Comparison of ENCODE assay signal across 25 mouse cellular contexts in genomic region chrX:93915548-93915947, GRCm38 (mm10). TPM values are rescaled to one million over a fixed set of nuclear protein-coding genes. Genes with fewer than 3 reads are reported as not detected.
DNase-seq lines count a peak whose midpoint lies in the region; ATAC-seq and TF ChIP-seq lines count a peak whose summit lies in the region.
"Had no signal": no experiment of that assay in that cellular context is flagged by ENCODE, and none has a peak within 500 bp of the region (broad histone marks: within the 10 kb centered on the region; RNA-seq: fewer than 3 reads in every experiment).

No protein-coding gene starts in this region.

- peaks cover 9 to 18% of the 10 kb centered on the region in 2 experiments for H3K4me1 ChIP-seq in CH12.LX (ENCODE audit: control insufficient read depth in 1 of 2, insufficient read depth in 2 of 2)
- no peaks in the 10 kb centered on the region for H3K4me1 ChIP-seq in intestine, embryonic 14.5 days (replicated peaks; ENCODE audit: control insufficient read depth, insufficient read depth, low read length)
- H3K4me1 ChIP-seq in liver, embryonic 14.5 days (replicated peaks; ENCODE audit: control insufficient read depth in 2 of 2, insufficient read depth in 2 of 2, low read length in 1 of 2): no peaks in the 10 kb centered on the region
- H3K4me1 ChIP-seq in stomach, embryonic 15.5 days: no peaks in the 10 kb centered on the region
- H3K4me1 ChIP-seq: embryonic facial prominence, embryonic 12.5 days; heart, embryonic 13.5 days; hindbrain, embryonic 15.5 days had no signal

- no peak for TF ChIP-seq EP300 in CH12.LX (IDR thresholded peaks at IDR 0.05; ENCODE audit: low read length)
- no peak for TF ChIP-seq EP300 in liver, embryonic 14.5 days (IDR thresholded peaks at IDR 0.05; ENCODE audit: low read depth)

- H3K27me3 ChIP-seq in CH12.LX (replicated peaks): no peaks in the 10 kb centered on the region
- H3K27me3 ChIP-seq in intestine, embryonic 14.5 days (replicated peaks; ENCODE audit: control insufficient read depth, insufficient read depth, low read length): no peaks in the 10 kb centered on the region; the same call in 1 of the 2 replicates
- H3K27me3 ChIP-seq in liver, embryonic 14.5 days (ENCODE audit: control insufficient read depth, insufficient read depth, low read length): no peaks in the 10 kb centered on the region; the same call in 1 of the 2 replicates
- H3K27me3 ChIP-seq in stomach, embryonic 15.5 days (replicated peaks): no peaks in the 10 kb centered on the region
- H3K27me3 ChIP-seq: hindbrain, embryonic 15.5 days had no signal

- H3K4me3 ChIP-seq in CH12.LX (replicated peaks in 1 of 3; ENCODE audit: low read depth in 2 of 3, low read length in 2 of 3, poor library complexity in 1 of 3): no peak overlapping the region
- H3K4me3 ChIP-seq in intestine, embryonic 14.5 days (ENCODE audit: low read depth, low read length): no peak overlapping the region
- H3K4me3 ChIP-seq in liver, embryonic 14.5 days (ENCODE audit: insufficient read depth in 1 of 2, low read depth in 2 of 2, low read length in 2 of 2): no peak overlapping the region
- no peak overlapping the region for H3K4me3 ChIP-seq in stomach, embryonic 15.5 days (replicated peaks)
- H3K4me3 ChIP-seq: embryonic facial prominence, embryonic 12.5 days; gastrocnemius, adult 2 months; heart, embryonic 13.5 days; hindbrain, embryonic 15.5 days had no signal

- TF ChIP-seq RAD21 in CH12.LX (IDR thresholded peaks at IDR 0.05; ENCODE audit: low read depth, low read length): no peak; the same call in none of the 2 replicates

- TF ChIP-seq CTCF in CH12.LX (conservative IDR thresholded peaks at IDR 0.05 in 1 of 2, IDR thresholded peaks at IDR 0.05 in 1 of 2; ENCODE audit: low read depth in 2 of 2, low read length in 2 of 2): peak in 1 of 2 experiments; percentile 28; a peak in 1 of 4 replicates
- TF ChIP-seq CTCF in liver, embryonic 14.5 days (IDR thresholded peaks at IDR 0.05; ENCODE audit: low read depth): peak; percentile 44; the same call in 1 of the 2 replicates

- no peak for DNase-seq in CH12.LX (ENCODE audit: extremely low read depth)
- DNase-seq in intestine, embryonic 14.5 days (ENCODE audit: low spot score): no peak
- DNase-seq in liver, embryonic 14.5 days (ENCODE audit: low read depth in 3 of 3, low spot score in 3 of 3): no peak
- DNase-seq in urinary bladder, postnatal 4 days (ENCODE audit: low spot score in 2 of 2): no peak
- DNase-seq in T-cell, adult 2 months (ENCODE audit: low spot score): no peak
- DNase-seq in layer of hippocampus, postnatal 14 days (ENCODE audit: low spot score in 2 of 2): no peak
- DNase-seq: adrenal gland, postnatal 10 days; cerebellum, adult 11 months; cerebellum, adult 8-10 months; cerebellum, postnatal 25 days; gastrocnemius, adult 2 months; gastrocnemius, postnatal 25 days; heart, postnatal 36 days had no signal

- no peak overlapping the region for H3K9ac ChIP-seq in CH12.LX (ENCODE audit: insufficient read depth, low read depth)
- no peak overlapping the region for H3K9ac ChIP-seq in intestine, embryonic 14.5 days (ENCODE audit: low read length)
- no peak overlapping the region for H3K9ac ChIP-seq in liver, embryonic 14.5 days (replicated peaks)
- no peak overlapping the region for H3K9ac ChIP-seq in stomach, embryonic 15.5 days
- H3K9ac ChIP-seq: embryonic facial prominence, embryonic 12.5 days; heart, embryonic 13.5 days; hindbrain, embryonic 15.5 days had no signal

- no peaks in the 10 kb centered on the region for H3K36me3 ChIP-seq in CH12.LX (replicated peaks in 1 of 2; ENCODE audit: control insufficient read depth in 1 of 2, insufficient read depth in 1 of 2, low read length in 1 of 2)
- H3K36me3 ChIP-seq in intestine, embryonic 14.5 days (ENCODE audit: control insufficient read depth, insufficient read depth, low read length): no peaks in the 10 kb centered on the region
- H3K36me3 ChIP-seq in liver, embryonic 14.5 days (replicated peaks; ENCODE audit: control insufficient read depth, insufficient read depth, low read depth): no peaks in the 10 kb centered on the region
- no peaks in the 10 kb centered on the region for H3K36me3 ChIP-seq in stomach, embryonic 15.5 days
- H3K36me3 ChIP-seq: embryonic facial prominence, embryonic 12.5 days; G1E; heart, embryonic 13.5 days; hindbrain, embryonic 15.5 days had no signal

- in situ Hi-C loops in CH12.LX (cut with MboI; ENCODE audit: low pct_ligation_motif_present, low pct_unique_long_range_greater_than_20kb, low sequenced_read_pairs): no loop called here

- peak overlapping the region; percentile 15; the same call in 1 of the 2 replicates for H3K4me2 ChIP-seq in CH12.LX (ENCODE audit: insufficient read depth, low read depth, poor library complexity, severe bottlenecking)
- H3K4me2 ChIP-seq in intestine, embryonic 14.5 days (ENCODE audit: low read length): no peak overlapping the region
- H3K4me2 ChIP-seq in liver, embryonic 14.5 days (ENCODE audit: low read depth): no peak overlapping the region
- no peak overlapping the region for H3K4me2 ChIP-seq in stomach, embryonic 15.5 days
- H3K4me2 ChIP-seq: embryonic facial prominence, embryonic 12.5 days; heart, embryonic 13.5 days; hindbrain, embryonic 15.5 days had no signal

- 0 out of 2 replicates have a peak, but pooled peaks have one; percentile 60 for ATAC-seq in intestine, embryonic 14.5 days (replicated peaks; ENCODE audit: low FRiP score, low TSS enrichment, low read depth)
- ATAC-seq in liver, embryonic 14.5 days (ENCODE audit: insufficient read depth): no peak
- 0 out of 2 replicates have a peak, but pooled peaks have one; percentile 60 for ATAC-seq in stomach, embryonic 15.5 days (ENCODE audit: insufficient read depth, low FRiP score, low read depth)
- ATAC-seq: forebrain, embryonic 16.5 days had no signal

- H3K27ac ChIP-seq in CH12.LX (ENCODE audit: insufficient read depth, low read depth): no peak overlapping the region
- H3K27ac ChIP-seq in intestine, embryonic 14.5 days (ENCODE audit: low read depth): no peak overlapping the region
- H3K27ac ChIP-seq in liver, embryonic 14.5 days: no peak overlapping the region
- H3K27ac ChIP-seq in stomach, embryonic 15.5 days: no peak overlapping the region
- H3K27ac ChIP-seq: embryonic facial prominence, embryonic 12.5 days; gastrocnemius, adult 2 months; heart, embryonic 13.5 days; hindbrain, embryonic 15.5 days had no signal

- H3K79me2 ChIP-seq in CH12.LX (replicated peaks; ENCODE audit: control insufficient read depth, extremely low read depth, insufficient read depth, poor library complexity, severe bottlenecking): no peaks in the 10 kb centered on the region

- no peaks in the 10 kb centered on the region for H3K9me3 ChIP-seq in CH12.LX (replicated peaks; ENCODE audit: low read length)
- H3K9me3 ChIP-seq in intestine, embryonic 14.5 days (ENCODE audit: control insufficient read depth, low read length): no peaks in the 10 kb centered on the region
- H3K9me3 ChIP-seq in liver, embryonic 14.5 days (ENCODE audit: control insufficient read depth, low read length): no peaks in the 10 kb centered on the region
- no peaks in the 10 kb centered on the region for H3K9me3 ChIP-seq in stomach, embryonic 15.5 days
- H3K9me3 ChIP-seq: embryonic facial prominence, embryonic 12.5 days; G1E; heart, embryonic 13.5 days; hindbrain, embryonic 15.5 days had no signal

- dilution Hi-C loops in CH12.LX (cut with MboI; ENCODE audit: extremely low pct_ligation_motif_present, extremely low pct_unique_long_range_greater_than_20kb, low sequenced_read_pairs): no loop called here

- no peak for TF ChIP-seq POLR2A in CH12.LX (IDR thresholded peaks at IDR 0.05; ENCODE audit: low read depth, low read length)

TF ChIP-seq in CH12.LX, 34 proteins besides CTCF, POLR2A, EP300 and RAD21:
- no peak for TF ChIP-seq MAX (IDR thresholded peaks at IDR 0.05; ENCODE audit: low read length)
- TF ChIP-seq ZMIZ1 (IDR thresholded peaks at IDR 0.05; ENCODE audit: low read depth, low read length): no peak
- TF ChIP-seq ZNF384 (IDR thresholded peaks at IDR 0.05; ENCODE audit: low read depth, low read length): no peak
- TF ChIP-seq KAT2A (IDR thresholded peaks at IDR 0.05; ENCODE audit: insufficient replicate concordance, low read length): no peak
- no peak for TF ChIP-seq PAX5 (IDR thresholded peaks at IDR 0.05; ENCODE audit: low read length)
- TF ChIP-seq GABPA (IDR thresholded peaks at IDR 0.05; ENCODE audit: insufficient replicate concordance, low read depth, low read length): no peak
- TF ChIP-seq JUN (IDR thresholded peaks at IDR 0.05; ENCODE audit: insufficient read depth, low read depth, low read length): no peak
- TF ChIP-seq MYC (IDR thresholded peaks at IDR 0.05; ENCODE audit: low read depth, low read length): no peak
- no peak for TF ChIP-seq NRF1 (IDR thresholded peaks at IDR 0.05; ENCODE audit: low read depth, low read length)
- no peak for TF ChIP-seq IRF4 (IDR thresholded peaks at IDR 0.05; ENCODE audit: low read depth, low read length)
- TF ChIP-seq TBP (conservative IDR thresholded peaks at IDR 0.05; ENCODE audit: low read depth, low read length): no peak
- no peak for TF ChIP-seq HCFC1 (IDR thresholded peaks at IDR 0.05; ENCODE audit: low read depth, low read length)
- no peak for TF ChIP-seq MXI1 (IDR thresholded peaks at IDR 0.05; ENCODE audit: low read depth, low read length)
- TF ChIP-seq CHD2 (IDR thresholded peaks at IDR 0.05; ENCODE audit: low read length): no peak
- no peak for TF ChIP-seq SIN3A (IDR thresholded peaks at IDR 0.05; ENCODE audit: low read length)
- no peak for TF ChIP-seq JUND (conservative IDR thresholded peaks at IDR 0.05; ENCODE audit: low read depth, low read length)

RNA-seq across cellular contexts. Expression of gene AU015836, which starts 52.9 kb away (rescaled TPM):
- total RNA-seq in CH12.LX (2012; rRNA removed) (not detected in 2 replicates), CH12.LX (2014; rRNA removed) (not detected in 2 replicates)
- polyA plus RNA-seq in CH12.LX (2012; ENCODE audit: insufficient read length, low read depth): not detected in 2 replicates
- polyA plus RNA-seq in intestine, embryonic 14.5 days (2014; fragmentation: Nextera tagmentation; extraction: Ambion mirVana): 0.14 and 0.19 TPM in 2 replicates
- 1.3 and 1.6 TPM in 2 replicates for polyA plus RNA-seq in liver, embryonic 14.5 days (2012; rRNA removed)
- polyA plus RNA-seq in liver, embryonic 14.5 days (2014; fragmentation: Nextera tagmentation; extraction: Ambion mirVana): 0.47 and 0.71 TPM in 2 replicates
- polyA plus RNA-seq in stomach, embryonic 15.5 days (2015; fragmentation: Nextera tagmentation; extraction: Ambion mirVana): 0.19 and 0.22 TPM in 2 replicates
- total RNA-seq in layer of hippocampus, postnatal 14 days (2021): not detected
- total RNA-seq: adrenal gland, postnatal 10 days; G1E; gastrocnemius, adult 2 months; gastrocnemius, postnatal 25 days; granulocyte monocyte progenitor cell, adult 5-6 weeks; heart, postnatal 36 days had no signal
- polyA plus RNA-seq: brain, embryonic 14.5 days; cortical plate, adult 2 months; forebrain, embryonic 11.5 days; forebrain, embryonic 16.5 days; G1E; heart, embryonic 13.5 days; heart, postnatal 0 days; hindbrain, embryonic 11.5 days; hindbrain, embryonic 15.5 days had no signal
